Mouse (Mus musculus) colon, adult 2 months (tissue): ENCODE results near the gene Trpv2. TPM values are rescaled to one million over a fixed set of nuclear protein-coding genes. Genes with fewer than 3 reads are reported as not detected.

Experiments used
- polyA plus RNA-seq: library from polyadenylated mRNA; depleted of rRNA; stranded (reverse); fragments of >200 nt; gene quantifications from 2 replicates; pipeline ENCODE4 v1.2.3, GENCODE M21; 2012; rRNA removed

Trpv2 gene
- polyA plus RNA-seq = 13.2 and 13.5 TPM in 2 replicates

DNA sequence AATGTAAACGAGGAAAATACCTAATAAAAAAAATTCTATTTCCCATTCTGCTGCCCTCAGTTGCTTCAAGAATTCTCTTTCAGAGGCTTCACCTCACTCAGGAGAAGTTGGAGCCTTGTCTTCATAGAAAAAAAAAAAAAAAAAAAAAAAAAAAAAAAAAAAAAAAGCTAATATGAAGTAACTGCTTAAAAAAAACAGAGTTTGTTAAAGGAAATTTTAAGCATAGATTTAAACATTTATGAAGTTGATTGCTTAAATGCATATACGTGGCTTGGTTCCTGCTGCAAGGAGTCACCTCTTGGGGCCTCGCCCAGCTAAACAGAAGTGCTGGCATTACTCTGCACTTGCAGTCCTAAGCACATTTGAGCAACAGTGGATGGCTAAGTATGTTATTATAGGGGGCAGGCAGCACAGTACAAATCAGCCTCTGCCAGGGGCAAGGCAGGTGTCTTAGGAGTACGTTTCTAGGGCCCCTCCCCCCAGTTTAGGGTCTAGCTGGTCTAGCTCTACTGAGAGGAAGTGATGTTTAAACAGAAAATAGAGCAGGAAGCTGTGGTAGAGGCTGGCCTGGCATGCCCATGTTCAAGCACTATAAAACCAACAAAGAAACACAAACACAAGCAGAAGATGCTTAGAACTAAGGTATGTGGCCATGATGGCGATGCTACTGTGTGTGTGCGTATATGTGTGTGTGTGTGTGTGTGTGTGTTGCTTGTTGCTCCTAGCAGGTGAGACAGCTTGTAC lies at the start of gene Trpv2:
Gene Trpv2 (plus strand): TSS at position 528 of the 744 bp plus-strand sequence.

DNA sequence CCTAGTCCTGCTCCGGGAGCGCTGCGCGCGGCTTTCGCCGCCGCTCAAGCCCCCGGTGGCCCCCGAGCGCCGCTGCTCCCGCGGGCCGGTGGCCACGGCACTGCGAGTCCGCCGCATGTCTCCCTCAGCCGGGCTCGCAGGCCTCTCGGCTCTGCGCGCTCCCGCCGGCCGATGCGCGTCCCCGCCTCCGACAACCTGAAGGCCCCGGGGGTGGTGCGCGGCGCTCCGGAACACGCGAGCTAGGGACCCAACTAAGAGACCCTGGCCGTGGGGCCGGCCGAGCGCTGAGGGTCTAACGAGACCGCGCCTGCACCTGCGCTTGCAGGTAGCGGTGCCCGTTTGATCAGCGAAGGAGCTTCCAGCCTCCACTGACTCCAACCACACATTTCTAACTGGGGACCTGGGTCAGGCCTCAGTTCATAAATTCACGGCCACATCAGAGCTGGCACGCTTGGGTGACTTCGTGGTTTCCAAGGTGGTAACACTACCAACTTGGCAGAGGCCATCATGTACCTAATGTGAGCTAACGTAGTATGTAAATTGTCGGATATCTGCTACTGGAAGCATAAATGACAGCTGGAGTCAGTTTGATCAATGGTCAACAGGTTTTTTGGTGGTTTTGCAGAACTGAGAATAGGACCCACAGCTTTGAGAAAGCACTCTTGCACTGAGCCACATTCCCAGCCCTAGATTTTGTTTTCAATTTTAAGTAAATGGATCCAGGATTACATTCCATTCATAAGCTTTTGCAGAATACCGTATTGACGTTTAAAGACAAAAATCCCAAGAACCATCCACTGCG lies 35.0 kb upstream of the Trpv2 start, which contains the start of gene Cenpv:
Gene Cenpv (minus strand): TSS at position 173 of the 802 bp plus-strand sequence.

DNA sequence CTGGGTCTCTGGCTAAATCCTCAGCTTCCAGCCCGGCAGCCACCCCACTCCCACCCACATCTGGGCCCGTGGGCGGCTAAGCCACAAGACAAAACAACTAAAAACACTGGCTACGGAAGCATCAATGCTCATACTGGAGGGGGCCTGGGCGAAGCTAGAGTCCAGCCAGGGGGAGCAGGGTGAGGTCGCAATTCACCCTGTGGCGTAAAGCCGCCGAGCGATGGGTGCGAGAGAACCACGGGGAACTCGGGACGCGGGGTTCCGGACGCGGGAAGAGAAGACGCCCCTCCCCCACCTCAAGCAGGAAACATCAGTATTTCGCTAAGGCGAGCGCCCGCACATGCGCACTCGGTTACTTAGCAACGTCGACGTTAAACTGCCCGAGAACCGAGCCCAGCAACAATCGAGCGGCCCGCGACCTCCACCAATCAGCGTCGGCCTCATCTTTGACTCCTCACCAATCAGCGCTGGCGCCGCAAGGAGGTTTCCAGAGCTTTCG lies 23.5 kb upstream of the Trpv2 start, which contains the start of gene Ubb:
Gene Ubb (plus strand): TSS at position 445 of the 499 bp plus-strand sequence.

DNA sequence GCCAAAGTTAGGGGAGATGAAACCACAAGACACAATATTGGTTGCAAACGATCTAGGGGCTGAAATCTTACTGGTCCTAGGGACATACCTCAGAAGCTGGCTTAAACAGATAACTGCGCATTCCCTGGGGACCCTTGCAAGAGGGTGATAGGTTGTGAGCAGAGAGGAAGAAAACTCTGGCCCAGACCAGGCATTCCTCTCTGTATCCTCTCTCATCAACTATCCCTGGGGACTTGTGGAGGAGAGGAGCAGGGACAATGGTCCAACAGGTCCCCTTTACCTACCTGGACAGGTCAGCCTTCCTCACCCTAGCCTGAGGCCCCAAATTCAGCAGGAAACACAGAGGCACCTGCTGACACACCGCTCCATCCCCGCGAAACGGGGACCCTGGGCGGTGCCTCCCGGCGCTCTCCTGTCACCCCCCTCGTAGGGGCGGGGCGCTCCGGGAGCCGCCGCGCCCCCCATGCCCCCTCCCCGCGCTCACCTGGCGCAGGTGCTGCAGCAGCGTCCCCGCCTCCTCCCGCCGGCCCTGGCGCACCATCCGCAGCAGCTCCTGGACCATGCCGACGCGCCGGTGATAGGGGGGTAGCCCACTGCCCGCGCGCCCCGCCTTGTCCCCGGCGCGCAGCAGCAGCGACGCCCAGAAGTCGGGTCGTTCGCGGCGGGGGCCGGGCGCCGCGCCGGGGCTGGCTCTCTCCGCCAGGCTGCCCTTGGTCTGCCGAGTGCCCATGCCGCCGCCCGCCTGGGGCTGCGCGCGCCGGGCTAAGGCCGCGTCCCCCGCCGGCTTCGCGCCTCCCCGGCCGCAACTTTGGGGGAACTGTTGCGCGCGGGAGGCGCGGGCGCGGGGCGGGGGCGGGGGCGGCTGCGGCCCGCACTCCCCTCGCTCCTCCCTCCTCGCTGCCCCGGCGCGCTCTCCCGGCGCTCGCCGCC lies 73.6 kb downstream of the Trpv2 start, which contains the start of gene Lrrc75a:
Gene Lrrc75a (minus strand): TSS at position 863 of the 930 bp plus-strand sequence.

DNA sequence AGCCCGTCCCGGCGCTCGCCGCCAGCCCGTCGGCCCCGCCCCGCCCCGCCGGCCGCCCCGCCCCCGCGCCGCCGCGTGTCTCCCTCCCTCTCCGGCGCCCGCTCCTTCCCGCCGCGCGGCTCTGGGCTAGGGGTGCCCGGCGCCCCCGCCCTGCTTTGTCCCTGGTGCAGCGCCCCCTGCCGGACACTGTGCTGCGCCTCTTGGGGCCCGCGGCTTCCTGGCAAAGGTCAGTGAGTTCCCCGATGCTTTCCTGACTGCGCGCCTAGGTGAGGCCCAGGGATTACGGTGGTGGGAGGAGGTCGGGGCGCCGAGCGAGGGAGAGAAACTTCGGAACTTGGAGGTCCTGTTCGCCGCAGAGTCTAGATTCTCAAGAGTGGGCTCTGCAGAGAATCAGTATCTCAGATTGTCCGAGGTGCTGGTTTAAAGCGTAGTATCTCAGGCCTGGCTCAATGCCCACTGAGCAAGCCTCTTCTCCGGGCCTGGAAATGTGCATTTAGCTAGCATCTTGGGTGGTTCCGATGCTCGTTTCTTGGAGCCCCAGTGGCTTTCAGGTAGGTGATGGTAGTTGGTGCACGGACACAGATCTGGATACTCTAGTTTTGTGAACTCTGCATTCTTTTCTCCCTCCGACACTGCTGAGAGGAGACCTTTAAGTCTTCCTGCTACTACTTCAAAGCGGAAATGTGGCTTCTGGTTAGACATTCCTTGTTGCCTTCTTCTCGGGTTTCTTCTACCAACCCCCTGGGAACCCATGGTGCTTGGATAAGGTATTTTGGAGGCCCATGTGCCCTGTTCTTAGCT lies 74.5 kb downstream of the Trpv2 start, which contains the start of gene Mmgt2:
Gene Mmgt2 (plus strand): TSS at position 74 of the 801 bp plus-strand sequence.

Other genes starting within 250 kb of the Trpv2 start
- gene Pigl, start 116.0 kb upstream of the Trpv2 start, polyA plus RNA-seq = 5.2 TPM in 2 replicates
- 71.9 and 79.0 TPM in 2 replicates for gene Ncor1, start 115.9 kb upstream of the Trpv2 start, polyA plus RNA-seq
- 58.8 and 69.0 TPM in 2 replicates for gene Cenpv, start 35.2 kb upstream of the Trpv2 start, polyA plus RNA-seq
- 1,534 and 1,760 TPM in 2 replicates for gene Ubb, start 23.3 kb upstream of the Trpv2 start, polyA plus RNA-seq
- 79.2 and 88.3 TPM in 2 replicates for gene Lrrc75a, start 74.0 kb downstream of the Trpv2 start, polyA plus RNA-seq
- 56.6 and 56.8 TPM in 2 replicates for gene Mmgt2, start 74.2 kb downstream of the Trpv2 start, polyA plus RNA-seq
- gene Zfp287, start 157.4 kb downstream of the Trpv2 start, polyA plus RNA-seq = 1.1 TPM in 2 replicates
- gene Gm10428, start 178.6 kb downstream of the Trpv2 start, polyA plus RNA-seq = not detected in 2 replicates
- 0.42 and 0.62 TPM in 2 replicates for gene Zfp286, start 215.0 kb downstream of the Trpv2 start, polyA plus RNA-seq
- gene Trim16, start 245.7 kb downstream of the Trpv2 start, polyA plus RNA-seq = 32.8 and 44.0 TPM in 2 replicates